Mouse (Mus musculus): ENCODE results near the gene Mob3b.

GRCm38 (mm10) chr4:35049742-35050058 lies 107.6 kb downstream of the Mob3b start:
- no peak for TF ChIP-seq CTCF (IDR thresholded peaks at IDR 0.05; ENCODE audit: control insufficient read depth, insufficient read depth, low read length)
- TF ChIP-seq POLR2A (IDR thresholded peaks at IDR 0.05; ENCODE audit: borderline replicate concordance, control insufficient read depth, low read depth, low read length), result no peak
